Mouse (Mus musculus) E14TG2a.4 (cell line): ENCODE results near the gene Sox5.

ENCODE experiments used
- CTCF ChIP-seq: conservative IDR thresholded peaks from 2 replicates; pipeline ENCODE4 v1.5.1; 2014; ENCODE audit warnings: low read length
- NANOG ChIP-seq: IDR thresholded peaks from 2 replicates; pipeline ENCODE4 v1.6.1; 2014; ENCODE audit warnings: borderline replicate concordance, low read length, mixed read lengths
- POU5F1 ChIP-seq: IDR thresholded peaks from 2 replicates; pipeline ENCODE4 v1.6.1; 2014; ENCODE audit warnings: low read length, borderline replicate concordance

GRCm38 (mm10) chr6:144158637-144159036, 623.1 kb downstream of the Sox5 start:
- TF ChIP-seq POU5F1 (no peak), CTCF (no peak), NANOG (no peak)
